Mouse (Mus musculus): ENCODE data around the gene Slc4a1. TPM values are rescaled to one million over a fixed set of nuclear protein-coding genes. Genes with fewer than 3 reads are reported as not detected.
A peak's percentile ranks its signal among the peaks of the same experiment; 100 is the strongest.

Slc4a1 gene
- polyA plus RNA-seq, 2 experiments = 570 to 606 TPM

- peak overlapping the region; percentile 59 to 94 for H3K4me3 ChIP-seq (ENCODE audit: insufficient read depth in 1 of 2, low read depth in 2 of 2, low read length in 2 of 2)
- TF ChIP-seq CTCF (IDR thresholded peaks at IDR 0.05; ENCODE audit: low read depth) = no peak
- TF ChIP-seq EP300 (IDR thresholded peaks at IDR 0.05; ENCODE audit: low read depth) = peak; percentile 54
- H3K4me2 ChIP-seq (ENCODE audit: low read depth) = peak overlapping the region; percentile 62
- 26% methylated on average over 4 of the region's 4 CpGs for WGBS (ENCODE audit: insufficient replicate concordance)
- ATAC-seq (ENCODE audit: insufficient read depth) (peak; percentile 7; the same call in 1 of the 2 replicates), DNase-seq (ENCODE audit: low read depth in 3 of 3, low spot score in 3 of 3) (no peak)
- H3K4me1 ChIP-seq (replicated peaks; ENCODE audit: control insufficient read depth in 2 of 2, insufficient read depth in 2 of 2, low read length in 1 of 2) = peaks cover 55 to 61% of the 10 kb centered on the region in 2 experiments
- peaks cover 33% of the 10 kb centered on the region for H3K36me3 ChIP-seq (replicated peaks; ENCODE audit: control insufficient read depth, insufficient read depth, low read depth)
- no peaks in the 10 kb centered on the region for H3K27me3 ChIP-seq (ENCODE audit: control insufficient read depth, insufficient read depth, low read length)
- H3K9ac ChIP-seq (replicated peaks) = peak overlapping the region; percentile 79
- no peaks in the 10 kb centered on the region for H3K9me3 ChIP-seq (ENCODE audit: control insufficient read depth, low read length)
- peak overlapping the region; percentile 91 for H3K27ac ChIP-seq
These were observed 304 bp downstream of the Slc4a1 start for GRCm38 (mm10) chr11:102365699-102366098.

- Histone ChIP-seq H3K36me3 (replicated peaks; ENCODE audit: control insufficient read depth, insufficient read depth, low read depth) (peaks cover 42% of the 10 kb centered on the region), H3K9ac (replicated peaks) (peak overlapping the region; percentile 100), H3K9me3 (ENCODE audit: control insufficient read depth, low read length) (no peaks in the 10 kb centered on the region), H3K4me3 (ENCODE audit: insufficient read depth in 1 of 2, low read depth in 2 of 2, low read length in 2 of 2) (peak overlapping the region; percentile 86 to 94), H3K4me2 (ENCODE audit: low read depth) (peak overlapping the region; percentile 98), H3K27me3 (ENCODE audit: control insufficient read depth, insufficient read depth, low read length) (no peaks in the 10 kb centered on the region), H3K4me1 (replicated peaks; ENCODE audit: control insufficient read depth in 2 of 2, insufficient read depth in 2 of 2, low read length in 1 of 2) (peaks cover 48 to 61% of the 10 kb centered on the region in 2 experiments), H3K27ac (peak overlapping the region; percentile 91)
- DNase-seq (ENCODE audit: low read depth in 3 of 3, low spot score in 3 of 3) = peak; percentile 91 to 94 (median 93)
- peak; percentile 87 for ATAC-seq (ENCODE audit: insufficient read depth)
- peak; percentile 96 for TF ChIP-seq EP300 (IDR thresholded peaks at IDR 0.05; ENCODE audit: low read depth)
- TF ChIP-seq CTCF (IDR thresholded peaks at IDR 0.05; ENCODE audit: low read depth) = no peak
- 21% methylated on average over 14 of the region's 14 CpGs for WGBS (ENCODE audit: insufficient replicate concordance)
These were observed 1.2 kb downstream of the Slc4a1 start for GRCm38 (mm10) chr11:102364570-102365371.

- Histone ChIP-seq H3K4me3 (ENCODE audit: insufficient read depth in 1 of 2, low read depth in 2 of 2, low read length in 2 of 2) (peak overlapping the region; percentile 86 to 94), H3K4me2 (ENCODE audit: low read depth) (peak overlapping the region; percentile 98), H3K36me3 (replicated peaks; ENCODE audit: control insufficient read depth, insufficient read depth, low read depth) (peaks cover 54% of the 10 kb centered on the region), H3K9me3 (ENCODE audit: control insufficient read depth, low read length) (no peaks in the 10 kb centered on the region), H3K4me1 (replicated peaks; ENCODE audit: control insufficient read depth in 2 of 2, insufficient read depth in 2 of 2, low read length in 1 of 2) (peaks cover 39 to 58% of the 10 kb centered on the region in 2 experiments), H3K27ac (peak overlapping the region; percentile 90), H3K27me3 (ENCODE audit: control insufficient read depth, insufficient read depth, low read length) (no peaks in the 10 kb centered on the region), H3K9ac (replicated peaks) (peak overlapping the region; percentile 100)
- TF ChIP-seq EP300 (IDR thresholded peaks at IDR 0.05; ENCODE audit: low read depth) = peak; percentile 98
- no peak for TF ChIP-seq CTCF (IDR thresholded peaks at IDR 0.05; ENCODE audit: low read depth)
- ATAC-seq (ENCODE audit: insufficient read depth) = peak; percentile 77
- peak; percentile 96 to 98 (median 97) for DNase-seq (ENCODE audit: low read depth in 3 of 3, low spot score in 3 of 3)
- whole genome bisulfite sequencing (ENCODE audit: insufficient replicate concordance) = 0% methylated on average over 2 of the region's 2 CpGs
These were observed 2.4 kb downstream of the Slc4a1 start for GRCm38 (mm10) chr11:102363623-102364022.

GRCm38 (mm10) chr11:102361776-102362495, 4.1 kb downstream of the Slc4a1 start:
- H3K27me3 ChIP-seq (ENCODE audit: control insufficient read depth, insufficient read depth, low read length) = no peaks in the 10 kb centered on the region
- DNase-seq (ENCODE audit: low read depth in 3 of 3, low spot score in 3 of 3) (no peak), ATAC-seq (ENCODE audit: insufficient read depth) (no peak)
- no peak for TF ChIP-seq CTCF (IDR thresholded peaks at IDR 0.05; ENCODE audit: low read depth)
- TF ChIP-seq EP300 (IDR thresholded peaks at IDR 0.05; ENCODE audit: low read depth) = no peak; the same call in 1 of the 2 replicates
- peaks cover 24 to 45% of the 10 kb centered on the region in 2 experiments for H3K4me1 ChIP-seq (replicated peaks; ENCODE audit: control insufficient read depth in 2 of 2, insufficient read depth in 2 of 2, low read length in 1 of 2)
- peak overlapping the region; percentile 98 for H3K4me2 ChIP-seq (ENCODE audit: low read depth)
- peak overlapping the region; percentile 86 to 94 for H3K4me3 ChIP-seq (ENCODE audit: insufficient read depth in 1 of 2, low read depth in 2 of 2, low read length in 2 of 2)
- H3K27ac ChIP-seq = peak overlapping the region; percentile 90
- H3K9me3 ChIP-seq (ENCODE audit: control insufficient read depth, low read length) = no peaks in the 10 kb centered on the region
- WGBS (ENCODE audit: insufficient replicate concordance) = 68% methylated on average over 8 of the region's 8 CpGs
- H3K9ac ChIP-seq (replicated peaks) = peak overlapping the region; percentile 100
- H3K36me3 ChIP-seq (replicated peaks; ENCODE audit: control insufficient read depth, insufficient read depth, low read depth) = peaks cover 71% of the 10 kb centered on the region

- Histone ChIP-seq H3K4me2 (ENCODE audit: low read depth) (peak overlapping the region; percentile 98), H3K4me1 (replicated peaks; ENCODE audit: control insufficient read depth in 2 of 2, insufficient read depth in 2 of 2, low read length in 1 of 2) (peaks cover 8 to 40% of the 10 kb centered on the region in 2 experiments), H3K27ac (peak overlapping the region; percentile 90), H3K9me3 (ENCODE audit: control insufficient read depth, low read length) (no peaks in the 10 kb centered on the region), H3K4me3 (ENCODE audit: insufficient read depth in 1 of 2, low read depth in 2 of 2, low read length in 2 of 2) (peak overlapping the region; percentile 86 to 94; a peak in 3 of 4 replicates), H3K9ac (replicated peaks) (peak overlapping the region; percentile 100), H3K27me3 (ENCODE audit: control insufficient read depth, insufficient read depth, low read length) (no peaks in the 10 kb centered on the region), H3K36me3 (replicated peaks; ENCODE audit: control insufficient read depth, insufficient read depth, low read depth) (peaks cover 100% of the 10 kb centered on the region)
- no peak for DNase-seq (ENCODE audit: low read depth in 3 of 3, low spot score in 3 of 3)
- ATAC-seq (ENCODE audit: insufficient read depth) = no peak
- TF ChIP-seq CTCF (IDR thresholded peaks at IDR 0.05; ENCODE audit: low read depth) (no peak), EP300 (IDR thresholded peaks at IDR 0.05; ENCODE audit: low read depth) (no peak)
- WGBS (ENCODE audit: insufficient replicate concordance) = 64% methylated on average over 10 of the region's 10 CpGs
These were observed 7.6 kb downstream of the Slc4a1 start for GRCm38 (mm10) chr11:102358365-102358764.
